11 mouse cellular contexts compared by ENCODE assay signal in genomic region chr17:73225442-73225841, GRCm38 (mm10).
DNase-seq lines count a peak whose midpoint lies in the region; ATAC-seq lines count a peak whose summit lies in the region.
"Had no signal": no experiment of that assay in that cellular context is flagged by ENCODE, and none has a peak within 500 bp of the region (broad histone marks: within the 10 kb centered on the region; RNA-seq: fewer than 3 reads in every experiment).

No protein-coding gene starts in this region.

- H3K9ac ChIP-seq in heart, embryonic 16.5 days (ENCODE audit: low read length), result peak overlapping the region; percentile 62
- no peak overlapping the region for H3K9ac ChIP-seq in embryonic facial prominence, embryonic 12.5 days
- no peak overlapping the region for H3K9ac ChIP-seq in hindbrain, embryonic 11.5 days (ENCODE audit: low read depth, low read length)
- no peak overlapping the region for H3K9ac ChIP-seq in midbrain, embryonic 15.5 days
- H3K9ac ChIP-seq: embryonic facial prominence, embryonic 15.5 days had no signal

- no peaks in the 10 kb centered on the region for H3K27me3 ChIP-seq in heart, embryonic 16.5 days (ENCODE audit: control insufficient read depth, insufficient read depth, low read length)
- no peaks in the 10 kb centered on the region for H3K27me3 ChIP-seq in embryonic facial prominence, embryonic 12.5 days
- H3K27me3 ChIP-seq in hindbrain, embryonic 11.5 days (ENCODE audit: control insufficient read depth, insufficient read depth, low read length), result no peaks in the 10 kb centered on the region
- no peaks in the 10 kb centered on the region for H3K27me3 ChIP-seq in midbrain, embryonic 15.5 days (replicated peaks)
- H3K27me3 ChIP-seq: embryonic facial prominence, embryonic 15.5 days had no signal

- no peak for DNase-seq in heart, adult 18-20 months
- peak; percentile 16 for DNase-seq in hindbrain, embryonic 11.5 days (ENCODE audit: low spot score)
- no peak for DNase-seq in cerebellum, adult 9-11 months
- DNase-seq in layer of hippocampus, adult 9-10 months (ENCODE audit: low spot score), result no peak
- DNase-seq: cerebellum, adult 18-20 months; lung, postnatal 4 days had no signal

- H3K4me2 ChIP-seq in heart, embryonic 16.5 days (ENCODE audit: low read depth, low read length), result peak overlapping the region; percentile 18; the same call in 1 of the 2 replicates
- H3K4me2 ChIP-seq in embryonic facial prominence, embryonic 12.5 days (replicated peaks), result no peak overlapping the region
- no peak overlapping the region for H3K4me2 ChIP-seq in hindbrain, embryonic 11.5 days (replicated peaks; ENCODE audit: low read depth, low read length)
- no peak overlapping the region for H3K4me2 ChIP-seq in midbrain, embryonic 15.5 days
- H3K4me2 ChIP-seq: embryonic facial prominence, embryonic 15.5 days had no signal

- H3K9me3 ChIP-seq in heart, embryonic 16.5 days (replicated peaks; ENCODE audit: control insufficient read depth, low read length), result no peaks in the 10 kb centered on the region
- H3K9me3 ChIP-seq in embryonic facial prominence, embryonic 12.5 days, result no peaks in the 10 kb centered on the region
- H3K9me3 ChIP-seq in hindbrain, embryonic 11.5 days (ENCODE audit: control insufficient read depth, low read length), result no peaks in the 10 kb centered on the region
- H3K9me3 ChIP-seq in midbrain, embryonic 15.5 days, result no peaks in the 10 kb centered on the region
- H3K9me3 ChIP-seq: embryonic facial prominence, embryonic 15.5 days had no signal

- H3K36me3 ChIP-seq in heart, embryonic 16.5 days (ENCODE audit: control insufficient read depth, insufficient read depth), result peaks cover 3% of the 10 kb centered on the region; the same call in 1 of the 2 replicates
- H3K36me3 ChIP-seq in embryonic facial prominence, embryonic 12.5 days, result no peaks in the 10 kb centered on the region
- H3K36me3 ChIP-seq in hindbrain, embryonic 11.5 days (ENCODE audit: control insufficient read depth, insufficient read depth, low read length), result no peaks in the 10 kb centered on the region
- H3K36me3 ChIP-seq in midbrain, embryonic 15.5 days (replicated peaks), result no peaks in the 10 kb centered on the region
- H3K36me3 ChIP-seq: embryonic facial prominence, embryonic 15.5 days had no signal

- H3K4me1 ChIP-seq in heart, embryonic 16.5 days (ENCODE audit: control insufficient read depth, insufficient read depth, low read length), result peaks cover 58% of the 10 kb centered on the region
- H3K4me1 ChIP-seq in embryonic facial prominence, embryonic 12.5 days, result peaks cover 14% of the 10 kb centered on the region
- H3K4me1 ChIP-seq in hindbrain, embryonic 11.5 days (replicated peaks; ENCODE audit: control insufficient read depth, insufficient read depth, low read length), result no peaks in the 10 kb centered on the region; the same call in 1 of the 2 replicates
- peaks cover 28% of the 10 kb centered on the region for H3K4me1 ChIP-seq in midbrain, embryonic 15.5 days

- H3K27ac ChIP-seq in heart, embryonic 16.5 days (ENCODE audit: low read length), result peak overlapping the region; percentile 99
- H3K27ac ChIP-seq in embryonic facial prominence, embryonic 12.5 days, result peak overlapping the region; percentile 66; the same call in 1 of the 2 replicates
- peak overlapping the region; percentile 58 for H3K27ac ChIP-seq in hindbrain, embryonic 11.5 days (ENCODE audit: low read depth, low read length)
- peak overlapping the region; percentile 76 for H3K27ac ChIP-seq in midbrain, embryonic 15.5 days
- H3K27ac ChIP-seq: embryonic facial prominence, embryonic 15.5 days had no signal

- no peak overlapping the region for H3K4me3 ChIP-seq in heart, embryonic 16.5 days (ENCODE audit: low read length)
- H3K4me3 ChIP-seq in embryonic facial prominence, embryonic 12.5 days, result no peak overlapping the region
- no peak overlapping the region for H3K4me3 ChIP-seq in hindbrain, embryonic 11.5 days (ENCODE audit: low read depth, low read length)
- H3K4me3 ChIP-seq in midbrain, embryonic 15.5 days, result no peak overlapping the region
- H3K4me3 ChIP-seq: embryonic facial prominence, embryonic 15.5 days had no signal

- no peak for ATAC-seq in heart, embryonic 16.5 days (replicated peaks; ENCODE audit: extremely low read depth, insufficient read depth, low FRiP score)
- ATAC-seq in embryonic facial prominence, embryonic 12.5 days (ENCODE audit: insufficient number of reproducible peaks, insufficient read depth, low FRiP score, low TSS enrichment), result 0 out of 2 replicates have a peak, but pooled peaks have one; percentile 47
- ATAC-seq in hindbrain, embryonic 11.5 days (ENCODE audit: low FRiP score), result 0 out of 2 replicates have a peak, but pooled peaks have one; percentile 25
- peak; percentile 63 for ATAC-seq in midbrain, embryonic 15.5 days (replicated peaks)
- ATAC-seq in frontal cortex, adult (ENCODE audit: low TSS enrichment), result no peak

Comparison
In these comparisons a context has a peak if more than half of its experiments do, and no peak if none do; other contexts are left out.
1. ATAC-seq: peak in embryonic facial prominence, embryonic 12.5 days (single experiment), hindbrain, embryonic 11.5 days (single experiment) and midbrain, embryonic 15.5 days (single experiment); none in heart, embryonic 16.5 days (single experiment) and frontal cortex, adult (single experiment).
2. Peak in every context shown above with its lines, with median percentiles within 50 percentile points of each other: H3K27ac ChIP-seq.